In genomic region chr12:16185431-16185923, GRCm38 (mm10) we compare ENCODE assay signal across 8 mouse cellular contexts.
DNase-seq lines count a peak whose midpoint lies in the region; ATAC-seq lines count a peak whose summit lies in the region.

No protein-coding gene starts in this region.

- H3K9ac ChIP-seq in heart, embryonic 13.5 days, result peak overlapping the region; percentile 29; the same call in 1 of the 2 replicates
- no peak overlapping the region for H3K9ac ChIP-seq in liver, embryonic 11.5 days (ENCODE audit: low read depth, low read length)

- H3K9me3 ChIP-seq in heart, embryonic 13.5 days, result no peaks in the 10 kb centered on the region
- H3K9me3 ChIP-seq in liver, embryonic 11.5 days (ENCODE audit: control insufficient read depth, low read length), result no peaks in the 10 kb centered on the region
- H3K9me3 ChIP-seq in hindbrain, embryonic 10.5 days, result no peaks in the 10 kb centered on the region

- DNase-seq in B cell, adult 2 months, result peak; percentile 67 to 69
- peak; percentile 14 for DNase-seq in brain, adult 2 months (ENCODE audit: low read depth, low spot score)
- DNase-seq in liver, embryonic 11.5 days (ENCODE audit: low spot score), result peak; percentile 55
- DNase-seq in spleen, adult 18-20 months, result peak; percentile 25 to 44
- DNase-seq in urinary bladder, postnatal 10 days (ENCODE audit: low spot score), result no peak
- DNase-seq in right cerebral cortex, postnatal 4 days, result no peak
- no peak for DNase-seq in hindbrain, embryonic 10.5 days (ENCODE audit: low spot score)

- H3K4me3 ChIP-seq in heart, embryonic 13.5 days, result peak overlapping the region; percentile 27
- peak overlapping the region; percentile 11; the same call in 1 of the 2 replicates for H3K4me3 ChIP-seq in liver, embryonic 11.5 days (ENCODE audit: low read depth, low read length)
- no peak overlapping the region for H3K4me3 ChIP-seq in hindbrain, embryonic 10.5 days

- no peak for ATAC-seq in heart, embryonic 13.5 days (ENCODE audit: extremely low read depth, insufficient number of reproducible peaks, low FRiP score, low TSS enrichment)
- ATAC-seq in liver, embryonic 11.5 days (replicated peaks; ENCODE audit: low FRiP score), result peak; percentile 80

- 9% methylated on average over 14 of the region's 14 CpGs for WGBS in heart, embryonic 13.5 days
- 13% methylated on average over 14 of the region's 14 CpGs for WGBS in liver, embryonic 11.5 days
- WGBS in hindbrain, embryonic 10.5 days, result 83% methylated on average over 14 of the region's 14 CpGs

- peaks cover 19% of the 10 kb centered on the region; the same call in 1 of the 2 replicates for H3K27me3 ChIP-seq in heart, embryonic 13.5 days (replicated peaks)
- peaks cover 3% of the 10 kb centered on the region; the same call in 1 of the 2 replicates for H3K27me3 ChIP-seq in liver, embryonic 11.5 days (replicated peaks; ENCODE audit: control insufficient read depth, insufficient read depth, low read length)
- no peaks in the 10 kb centered on the region for H3K27me3 ChIP-seq in hindbrain, embryonic 10.5 days (ENCODE audit: insufficient read depth, poor library complexity, severe bottlenecking)

- peak overlapping the region; percentile 72 for H3K27ac ChIP-seq in heart, embryonic 13.5 days (replicated peaks)
- H3K27ac ChIP-seq in liver, embryonic 11.5 days (ENCODE audit: low read depth, low read length), result no peak overlapping the region
- no peak overlapping the region for H3K27ac ChIP-seq in hindbrain, embryonic 10.5 days

- H3K4me2 ChIP-seq in heart, embryonic 13.5 days, result peak overlapping the region; percentile 63
- H3K4me2 ChIP-seq in liver, embryonic 11.5 days, result peak overlapping the region; percentile 49

- peaks cover 45% of the 10 kb centered on the region for H3K4me1 ChIP-seq in heart, embryonic 13.5 days
- H3K4me1 ChIP-seq in liver, embryonic 11.5 days (replicated peaks; ENCODE audit: control insufficient read depth, insufficient read depth, low read length), result peaks cover 12% of the 10 kb centered on the region; the same call in 1 of the 2 replicates
- H3K4me1 ChIP-seq in hindbrain, embryonic 10.5 days (replicated peaks), result peaks cover 7% of the 10 kb centered on the region

- H3K36me3 ChIP-seq in heart, embryonic 13.5 days, result no peaks in the 10 kb centered on the region
- H3K36me3 ChIP-seq in liver, embryonic 11.5 days (ENCODE audit: control insufficient read depth, insufficient read depth, low read length), result no peaks in the 10 kb centered on the region
- no peaks in the 10 kb centered on the region for H3K36me3 ChIP-seq in hindbrain, embryonic 10.5 days

Comparison
In these comparisons a context has a peak if more than half of its experiments do, and no peak if none do; other contexts are left out.
1. DNase-seq: peak in B cell, adult 2 months (2 of 2), brain, adult 2 months (single experiment), liver, embryonic 11.5 days (single experiment) and spleen, adult 18-20 months (2 of 2); none in urinary bladder, postnatal 10 days (single experiment), right cerebral cortex, postnatal 4 days (single experiment) and hindbrain, embryonic 10.5 days (single experiment).